Mouse (Mus musculus) T-cell, adult 2 months (primary cell): ENCODE data around the gene Aldh8a1.

Experiments
- DNase-seq: peaks from one replicate; pipeline ENCODE4 v3.0.0; 2022; ENCODE audit warnings: low spot score

Gene Aldh8a1

DNA sequence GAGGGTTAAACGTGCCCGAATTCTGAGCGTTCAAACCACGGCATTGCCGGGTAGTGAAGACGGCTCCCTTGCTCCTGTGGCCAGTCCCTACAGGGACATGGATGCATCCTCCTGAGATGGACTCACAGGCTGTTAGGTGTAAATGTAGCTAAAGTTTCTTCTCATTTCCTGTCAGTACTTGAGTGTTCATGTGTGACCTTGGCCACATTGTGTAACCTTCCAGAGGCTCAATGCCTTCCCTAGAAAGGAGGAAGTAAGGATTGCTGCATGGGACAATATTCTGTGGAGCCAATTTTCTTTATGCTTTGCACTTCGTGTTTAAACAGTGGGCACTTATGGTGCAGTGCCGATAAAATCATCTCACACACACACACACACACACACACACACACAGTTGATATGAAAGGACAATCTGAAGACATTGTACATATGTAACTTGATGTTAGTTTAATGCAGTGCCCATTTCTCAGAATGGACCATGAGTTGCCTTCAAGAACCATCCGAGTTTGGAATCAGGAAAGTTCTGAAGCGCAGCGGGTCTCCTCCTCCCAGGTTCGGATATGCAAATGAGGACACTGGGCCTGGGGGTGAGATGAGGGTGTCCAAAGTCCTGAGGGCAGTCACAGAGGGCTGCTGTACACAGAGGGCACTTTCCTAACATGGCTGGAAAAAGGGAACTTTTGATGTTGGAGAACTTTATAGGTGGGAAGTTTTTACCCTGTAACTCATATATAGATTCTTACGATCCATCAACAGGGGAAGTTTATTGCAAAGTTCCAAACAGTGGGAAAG is at the start of gene Aldh8a1:
Gene Aldh8a1 (plus strand): TSS at position 610 of the 792 bp plus-strand sequence.
- DNase-seq: no peak

GRCm38 (mm10) chr10:21327605-21328135 is 49.4 kb upstream of the Aldh8a1 start:
- no peak for DNase-seq

DNA sequence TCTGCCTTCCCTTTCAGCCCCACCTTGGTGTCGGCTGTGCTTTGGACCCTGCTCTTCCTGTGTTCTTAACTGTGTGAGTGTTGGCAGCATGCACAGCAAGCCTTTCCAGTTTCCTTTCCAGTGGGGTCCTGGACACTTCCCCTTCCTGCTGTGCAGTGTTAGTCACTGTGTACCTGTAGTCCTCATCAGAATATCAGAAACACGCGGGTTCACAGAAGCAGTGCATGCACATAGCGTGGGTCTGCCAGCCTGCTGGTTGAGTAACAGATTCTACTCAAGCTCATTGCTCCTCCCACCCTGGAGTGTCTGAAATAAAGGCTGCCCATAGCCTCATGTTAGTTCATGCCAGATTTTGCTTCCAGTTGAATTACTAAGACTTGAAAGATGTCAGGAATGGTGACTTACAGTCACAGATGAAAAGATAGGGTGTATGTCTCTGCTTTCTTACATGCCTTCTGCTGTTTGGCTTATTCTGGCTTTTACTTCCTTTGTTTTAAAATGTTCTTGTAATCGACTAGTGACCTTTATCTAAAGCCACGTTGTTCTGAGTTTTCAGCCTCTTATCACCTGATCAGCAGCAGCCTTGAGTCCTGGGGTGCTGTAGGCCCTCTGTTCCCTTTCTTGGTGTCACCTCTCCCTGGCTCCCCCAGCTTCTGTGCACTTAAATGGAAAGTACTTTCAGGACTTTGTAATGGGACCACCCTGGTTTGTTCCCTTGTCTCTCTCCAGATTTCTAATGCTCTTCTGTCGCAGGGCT is 42.6 kb upstream of the Aldh8a1 start:
- no peak for DNase-seq

DNA sequence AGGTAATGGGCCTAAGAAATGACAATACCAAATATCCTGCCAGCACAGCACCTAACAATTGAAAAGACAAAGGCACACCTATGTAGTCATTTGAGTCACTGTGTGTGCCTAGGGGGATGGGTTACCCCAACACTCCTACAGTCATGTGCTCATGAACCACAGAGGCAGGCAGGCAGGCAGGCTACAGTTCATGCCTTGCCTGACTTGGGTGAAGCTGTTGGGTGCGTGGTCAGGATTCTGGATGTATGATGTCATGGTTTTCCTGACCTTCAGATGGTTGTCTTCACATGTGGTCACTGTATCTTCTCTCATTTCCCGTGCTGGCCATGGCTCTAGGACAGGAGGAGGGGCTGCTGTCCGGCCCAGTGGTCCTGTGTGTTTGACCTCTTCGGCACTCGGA is 41.6 kb upstream of the Aldh8a1 start:
- peak; percentile 24 for DNase-seq

DNA sequence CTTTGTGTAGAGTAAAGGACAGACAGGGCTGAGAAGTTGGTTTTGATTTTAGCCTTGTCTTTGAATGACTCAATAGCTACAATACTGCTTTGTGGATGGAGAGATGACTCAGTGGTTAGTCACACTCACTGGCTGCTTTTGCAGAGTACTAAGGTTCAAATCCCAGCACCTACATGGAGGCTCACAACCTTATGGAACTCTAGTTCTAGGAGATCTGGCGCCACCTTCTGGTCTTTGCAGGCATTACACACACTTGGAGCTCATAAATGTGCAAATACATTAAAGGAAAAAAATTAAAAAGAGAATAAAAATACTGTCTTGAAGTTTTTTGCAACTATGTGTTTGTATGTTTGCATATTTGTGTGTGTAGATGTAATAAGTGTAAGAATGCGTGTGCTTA is 39.9 kb upstream of the Aldh8a1 start:
- DNase-seq: peak; percentile 52

GRCm38 (mm10) chr10:21341706-21342105 is 35.4 kb upstream of the Aldh8a1 start:
- no peak for DNase-seq

DNA sequence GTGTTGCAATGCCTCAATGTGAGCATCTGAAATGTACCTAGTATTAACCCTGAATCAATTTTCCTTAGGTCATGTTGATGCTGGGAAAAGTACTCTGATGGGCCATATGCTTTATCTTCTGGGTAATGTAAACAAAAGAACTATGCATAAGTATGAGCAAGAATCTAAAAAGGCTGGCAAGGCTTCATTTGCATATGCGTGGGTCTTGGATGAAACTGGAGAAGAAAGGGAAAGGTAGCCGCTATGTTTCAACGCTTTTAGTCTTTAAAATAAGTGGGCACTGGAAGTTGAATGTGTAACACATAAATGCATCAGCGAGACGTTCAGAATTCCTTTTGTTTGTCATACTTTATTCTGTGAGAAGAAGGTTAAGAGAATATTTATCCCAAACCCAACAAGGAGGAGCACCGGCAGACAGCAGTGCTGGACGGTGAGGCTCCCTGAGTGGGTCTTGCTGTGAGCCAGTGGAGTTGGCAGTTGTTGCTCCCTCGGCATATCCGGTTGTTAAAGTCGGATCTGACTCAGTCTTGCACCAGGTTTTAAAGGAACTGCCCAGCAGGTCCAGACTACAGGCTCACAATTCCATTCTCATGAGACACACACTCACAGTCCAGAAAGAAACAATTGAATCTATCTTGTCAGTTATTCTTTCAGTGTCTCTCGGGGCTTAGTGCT is 34.6 kb upstream of the Aldh8a1 start:
- DNase-seq: no peak

GRCm38 (mm10) chr10:21347332-21347731 is 29.8 kb upstream of the Aldh8a1 start:
- DNase-seq: no peak

GRCm38 (mm10) chr10:21349449-21349848 is 27.6 kb upstream of the Aldh8a1 start:
- no peak for DNase-seq

- DNase-seq: no peak
Measured at GRCm38 (mm10) chr10:21349946-21350345, 27.1 kb upstream of the Aldh8a1 start.

GRCm38 (mm10) chr10:21350531-21351515 is 26.3 kb upstream of the Aldh8a1 start:
- DNase-seq: no peak

- DNase-seq: no peak
Measured at GRCm38 (mm10) chr10:21351766-21352165, 25.3 kb upstream of the Aldh8a1 start.

GRCm38 (mm10) chr10:21353890-21354289 is 23.2 kb upstream of the Aldh8a1 start:
- no peak for DNase-seq

DNA sequence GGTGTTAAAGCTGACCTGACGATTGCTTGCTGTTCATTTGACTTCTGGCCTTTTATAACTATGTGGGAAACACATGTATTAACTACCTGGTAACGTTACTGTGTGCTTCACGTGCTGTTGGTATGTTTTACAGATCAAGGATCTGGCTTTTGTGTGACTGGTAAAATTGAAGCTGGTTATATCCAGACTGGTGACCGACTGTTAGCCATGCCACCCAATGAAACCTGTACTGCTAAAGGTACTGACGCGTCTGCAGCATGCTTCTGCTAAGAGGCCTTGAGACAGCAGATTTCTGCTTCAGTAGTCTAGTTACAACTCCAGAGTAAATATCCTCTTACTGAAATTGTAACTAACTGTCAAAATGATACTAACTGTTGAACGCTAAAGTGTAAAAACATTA is 22.6 kb upstream of the Aldh8a1 start:
- no peak for DNase-seq

- no peak for DNase-seq
Measured at GRCm38 (mm10) chr10:21357986-21358385, 19.1 kb upstream of the Aldh8a1 start.

- no peak for DNase-seq
Measured at GRCm38 (mm10) chr10:21359086-21359485, 18.0 kb upstream of the Aldh8a1 start.

DNA sequence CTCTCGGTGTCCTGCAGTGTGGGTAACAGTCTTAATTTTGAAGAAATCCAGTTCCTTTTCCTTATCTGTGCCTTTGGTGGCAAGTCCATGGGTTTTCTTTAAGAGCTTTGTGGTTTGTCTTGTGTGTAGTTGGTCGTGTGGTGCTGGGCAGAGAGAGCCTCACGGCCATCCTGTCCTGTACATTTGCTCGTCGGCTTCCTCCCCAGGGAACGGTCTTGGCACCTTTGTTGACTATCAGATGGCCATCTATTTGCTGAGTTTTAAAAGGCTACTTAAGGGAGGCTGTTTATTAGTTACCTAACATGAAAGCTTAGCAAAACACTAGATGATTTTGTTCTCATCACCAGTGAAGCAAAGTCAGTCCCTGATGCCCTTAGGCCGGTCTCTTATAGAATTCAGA is 15.2 kb upstream of the Aldh8a1 start:
- no peak for DNase-seq

DNA sequence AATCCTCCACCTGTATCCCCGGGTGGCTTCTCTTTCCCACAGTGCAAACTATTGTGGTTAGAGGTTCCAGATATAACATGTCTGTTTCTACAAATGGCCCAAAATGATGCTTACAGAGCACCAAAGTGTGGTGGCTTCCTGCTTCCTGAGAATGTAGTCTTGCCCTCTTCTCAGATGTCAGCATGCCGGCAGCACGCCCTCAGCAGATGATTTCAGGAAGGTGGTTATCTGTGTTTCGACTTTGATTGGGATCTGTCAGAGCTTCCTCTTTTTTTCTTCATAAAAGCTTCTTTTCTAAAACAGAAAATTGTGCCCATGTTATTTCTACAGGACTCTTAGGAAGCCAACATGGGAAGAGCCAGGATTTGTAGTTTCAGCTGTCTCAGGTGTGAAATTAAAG is 13.8 kb upstream of the Aldh8a1 start:
- no peak for DNase-seq

- DNase-seq: no peak
Measured at GRCm38 (mm10) chr10:21364946-21365345, 12.1 kb upstream of the Aldh8a1 start.

DNA sequence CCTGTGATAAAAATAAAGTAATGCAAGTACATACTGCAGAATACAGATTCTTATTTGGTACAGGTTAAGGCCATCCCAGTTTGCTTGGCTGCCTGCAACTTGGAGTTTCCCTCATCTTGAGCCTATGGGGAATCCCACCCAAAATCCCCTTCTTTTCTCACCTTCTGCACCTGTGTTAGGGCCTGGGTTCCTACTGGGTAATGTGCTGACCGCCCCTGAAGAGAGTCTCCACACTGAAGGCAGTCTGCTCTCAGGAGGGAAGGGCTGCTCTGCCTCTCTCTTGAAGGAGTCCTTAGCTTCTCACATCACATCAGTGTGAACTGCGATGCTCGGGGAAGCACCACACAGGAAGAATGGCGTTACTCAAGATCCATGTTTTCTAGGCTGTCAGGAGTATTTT is 11.2 kb upstream of the Aldh8a1 start:
- DNase-seq: no peak

GRCm38 (mm10) chr10:21366471-21366870 is 10.6 kb upstream of the Aldh8a1 start:
- DNase-seq: no peak
